Comparison of ENCODE assay signal across 23 mouse cellular contexts in the genomic region with DNA sequence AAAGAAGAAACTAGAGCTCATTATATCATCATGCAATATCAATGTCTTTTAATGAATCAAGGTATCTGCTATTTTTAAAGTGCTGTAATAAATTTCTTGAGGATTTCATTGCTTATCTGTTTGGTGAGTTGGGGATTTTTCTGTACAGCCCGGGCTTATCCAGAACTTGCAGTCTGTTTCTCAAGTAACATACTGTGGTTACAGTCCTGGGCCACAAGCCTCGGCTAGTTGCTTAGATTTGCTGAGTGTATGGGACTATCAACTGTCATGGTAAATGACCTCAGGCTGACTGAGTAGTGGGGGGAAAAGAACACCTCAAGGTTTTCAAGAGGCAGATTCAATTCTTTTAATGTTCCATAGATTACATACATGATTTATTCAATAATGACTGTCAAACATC.
"Had no signal": no experiment of that assay in that cellular context is flagged by ENCODE, and none has a peak within 500 bp of the region (broad histone marks: within the 10 kb centered on the region; RNA-seq: fewer than 3 reads in every experiment).

No protein-coding gene starts in this region.

- ATAC-seq: liver, embryonic 12.5 days; midbrain, embryonic 13.5 days; midbrain, embryonic 16.5 days had no signal

- H3K9me3 ChIP-seq: limb, embryonic 10.5 days; limb, embryonic 13.5 days; liver, embryonic 12.5 days; liver, embryonic 15.5 days; lung, embryonic 15.5 days; midbrain, embryonic 10.5 days; midbrain, embryonic 13.5 days; neural tube, embryonic 13.5 days had no signal

- H3K4me2 ChIP-seq: limb, embryonic 13.5 days; liver, embryonic 12.5 days; liver, embryonic 15.5 days; lung, embryonic 15.5 days; midbrain, embryonic 13.5 days; neural tube, embryonic 13.5 days had no signal

- H3K4me1 ChIP-seq: limb, embryonic 10.5 days; limb, embryonic 13.5 days; midbrain, embryonic 10.5 days; midbrain, embryonic 13.5 days; neural tube, embryonic 13.5 days had no signal

- H3K27ac ChIP-seq: limb, embryonic 10.5 days; limb, embryonic 13.5 days; liver, embryonic 12.5 days; liver, embryonic 15.5 days; lung, embryonic 15.5 days; midbrain, embryonic 10.5 days; midbrain, embryonic 13.5 days; neural tube, embryonic 13.5 days had no signal

- H3K4me3 ChIP-seq: limb, embryonic 10.5 days; limb, embryonic 13.5 days; liver, embryonic 12.5 days; liver, embryonic 15.5 days; lung, embryonic 15.5 days; midbrain, embryonic 10.5 days; midbrain, embryonic 13.5 days; myocyte; neural tube, embryonic 13.5 days had no signal

- DNase-seq: kidney, adult 18-20 months; kidney, adult 9 months; kidney, postnatal 14 days; kidney, postnatal 4 days; liver; lung, adult 18-20 months; lung, postnatal 10 days; lung, postnatal 4 days; retina, postnatal 1 day; right cerebral cortex, postnatal 25 days; spleen, adult 18-20 months; thymus, adult 18-20 months; thymus, postnatal 4 days had no signal

- H3K27me3 ChIP-seq: limb, embryonic 13.5 days; liver, embryonic 12.5 days; liver, embryonic 15.5 days; lung, embryonic 15.5 days; midbrain, embryonic 13.5 days; neural tube, embryonic 13.5 days had no signal

- H3K9ac ChIP-seq: limb, embryonic 13.5 days; liver, embryonic 12.5 days; liver, embryonic 15.5 days; lung, embryonic 15.5 days; midbrain, embryonic 13.5 days; neural tube, embryonic 13.5 days had no signal

- H3K36me3 ChIP-seq: limb, embryonic 10.5 days; limb, embryonic 13.5 days; liver, embryonic 12.5 days; liver, embryonic 15.5 days; lung, embryonic 15.5 days; midbrain, embryonic 10.5 days; midbrain, embryonic 13.5 days; neural tube, embryonic 13.5 days had no signal
